ENCODE assay signal across 26 mouse cellular contexts in the genomic region with DNA sequence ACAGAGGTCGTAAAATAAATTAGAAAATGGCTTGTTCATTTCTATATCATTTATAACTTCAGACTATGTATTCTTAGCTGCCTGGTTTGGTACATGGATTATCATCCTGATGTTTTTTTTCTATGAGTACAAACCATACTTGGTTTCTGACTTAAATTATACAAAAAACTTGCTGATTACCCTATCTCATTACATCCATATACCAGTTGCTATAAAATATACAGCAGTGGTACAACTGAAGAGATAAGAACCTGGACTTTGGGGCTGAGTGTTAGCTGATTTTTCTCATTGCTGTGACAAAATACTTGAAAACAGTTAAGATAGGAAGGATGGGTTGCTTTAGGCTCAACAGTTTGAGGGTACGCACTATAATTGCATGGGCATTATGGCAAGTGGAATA.
"Had no signal": no experiment of that assay in that cellular context is flagged by ENCODE, and none has a peak within 500 bp of the region (broad histone marks: within the 10 kb centered on the region; RNA-seq: fewer than 3 reads in every experiment).

No protein-coding gene starts in this region.

- ATAC-seq: forebrain, embryonic 13.5 days; forebrain, embryonic 14.5 days; forebrain, embryonic 15.5 days; forebrain, embryonic 16.5 days; forebrain, postnatal 0 days had no signal

- H3K27ac ChIP-seq: embryonic facial prominence, embryonic 10.5 days; embryonic facial prominence, embryonic 12.5 days; embryonic facial prominence, embryonic 13.5 days; embryonic facial prominence, embryonic 15.5 days; forebrain, embryonic 10.5 days; forebrain, embryonic 12.5 days; forebrain, embryonic 13.5 days; forebrain, embryonic 15.5 days; gastrocnemius, adult 2 months; heart, adult 2 months had no signal

- H3K4me2 ChIP-seq: embryonic facial prominence, embryonic 12.5 days; embryonic facial prominence, embryonic 13.5 days; embryonic facial prominence, embryonic 15.5 days; forebrain, embryonic 12.5 days; forebrain, embryonic 13.5 days; forebrain, embryonic 15.5 days had no signal

- H3K9ac ChIP-seq: embryonic facial prominence, embryonic 12.5 days; embryonic facial prominence, embryonic 13.5 days; embryonic facial prominence, embryonic 15.5 days; forebrain, embryonic 12.5 days; forebrain, embryonic 13.5 days; forebrain, embryonic 15.5 days; forebrain, postnatal 0 days had no signal

- H3K4me3 ChIP-seq: embryonic facial prominence, embryonic 10.5 days; embryonic facial prominence, embryonic 12.5 days; embryonic facial prominence, embryonic 13.5 days; embryonic facial prominence, embryonic 15.5 days; erythroblast, embryonic 14.5 days; forebrain, embryonic 10.5 days; forebrain, embryonic 12.5 days; forebrain, embryonic 13.5 days; forebrain, embryonic 15.5 days; gastrocnemius, adult 2 months; heart, adult 2 months had no signal

- H3K36me3 ChIP-seq: embryonic facial prominence, embryonic 10.5 days; embryonic facial prominence, embryonic 12.5 days; embryonic facial prominence, embryonic 13.5 days; embryonic facial prominence, embryonic 15.5 days; forebrain, embryonic 10.5 days; forebrain, embryonic 12.5 days; forebrain, embryonic 15.5 days had no signal

- H3K27me3 ChIP-seq: embryonic facial prominence, embryonic 12.5 days; embryonic facial prominence, embryonic 15.5 days; forebrain, embryonic 13.5 days; forebrain, embryonic 15.5 days had no signal

- H3K4me1 ChIP-seq: embryonic facial prominence, embryonic 10.5 days; embryonic facial prominence, embryonic 12.5 days; embryonic facial prominence, embryonic 13.5 days; embryonic facial prominence, embryonic 15.5 days; forebrain, embryonic 10.5 days; forebrain, embryonic 12.5 days; forebrain, embryonic 13.5 days; forebrain, embryonic 15.5 days had no signal

- DNase-seq: cerebellum, adult 9-10 months; cerebellum, adult 9-11 months; cerebellum, postnatal 10 days; cerebellum, postnatal 14 days; cerebellum, postnatal 25 days; cerebellum, postnatal 36 days; embryo, embryonic 11 days; forebrain, postnatal 0 days; gastrocnemius, adult 2 months; gastrocnemius, postnatal 10 days; gastrocnemius, postnatal 14 days; gastrocnemius, postnatal 25 days; gastrocnemius, postnatal 36 days; heart, adult 11 months; heart, adult 2 months had no signal

- H3K9me3 ChIP-seq: embryonic facial prominence, embryonic 10.5 days; embryonic facial prominence, embryonic 12.5 days; embryonic facial prominence, embryonic 13.5 days; embryonic facial prominence, embryonic 15.5 days; forebrain, embryonic 10.5 days; forebrain, embryonic 12.5 days; forebrain, embryonic 13.5 days; forebrain, embryonic 15.5 days had no signal
